Mouse (Mus musculus) lung, postnatal 36 days (tissue): ENCODE measurements at regions not wholly inside any gene's neighbourhood (a gene's known extent, or its start where the extent isn't known, plus 50 kb on each side); places are given as distances from the start of the nearest gene placed in this dataset.

ENCODE experiments used
- DNase-seq: peaks from one replicate; pipeline ENCODE4 v3.0.0; 2022; ENCODE audit warnings: mixed read lengths

GRCm38 (mm10) chr15:36945309-36945708 is 62.3 kb downstream of the Zfp706 start:
- no peak for DNase-seq

GRCm38 (mm10) chr15:36944556-36945171 is 62.9 kb downstream of the Zfp706 start:
- DNase-seq: no peak

GRCm38 (mm10) chr15:36943492-36944112 is 64.0 kb downstream of the Zfp706 start:
- no peak for DNase-seq

GRCm38 (mm10) chr15:36942261-36942660 is 65.3 kb downstream of the Zfp706 start:
- DNase-seq: no peak

GRCm38 (mm10) chr15:36941741-36942140 is 65.8 kb downstream of the Zfp706 start:
- DNase-seq: no peak

- DNase-seq: no peak
These were observed 68.0 kb downstream of the Zfp706 start for GRCm38 (mm10) chr15:36939608-36940007.

- DNase-seq: no peak
These were observed 68.4 kb downstream of the Zfp706 start for GRCm38 (mm10) chr15:36939153-36939552.

GRCm38 (mm10) chr15:36938511-36939150 is 68.9 kb downstream of the Zfp706 start:
- DNase-seq: peak; percentile 93

GRCm38 (mm10) chr15:36937757-36938498 is 69.6 kb downstream of the Zfp706 start:
- peak; percentile 44 for DNase-seq

- peak; percentile 37 for DNase-seq
These were observed 70.4 kb downstream of the Zfp706 start for GRCm38 (mm10) chr15:36937067-36937657.

- DNase-seq: no peak
These were observed 72.8 kb downstream of the Zfp706 start for GRCm38 (mm10) chr15:36934801-36935200.

- peak; percentile 76 for DNase-seq
These were observed 74.0 kb downstream of the Zfp706 start for GRCm38 (mm10) chr15:36933581-36933991.

- DNase-seq: no peak
These were observed 76.1 kb downstream of the Zfp706 start for GRCm38 (mm10) chr15:36931460-36931859.

- DNase-seq: no peak
These were observed 77.1 kb downstream of the Zfp706 start for GRCm38 (mm10) chr15:36930433-36930832.

GRCm38 (mm10) chr15:36929786-36930185 is 77.8 kb downstream of the Zfp706 start:
- no peak for DNase-seq

GRCm38 (mm10) chr15:36929088-36929487 is 78.5 kb downstream of the Zfp706 start:
- DNase-seq: no peak

GRCm38 (mm10) chr15:36928678-36929077 is 78.9 kb downstream of the Zfp706 start:
- DNase-seq: no peak

GRCm38 (mm10) chr15:36927436-36927835 is 80.1 kb downstream of the Zfp706 start:
- DNase-seq: no peak

GRCm38 (mm10) chr15:36924171-36924570 is 83.4 kb downstream of the Zfp706 start:
- DNase-seq: peak; percentile 72

GRCm38 (mm10) chr15:36921384-36921783 is 86.2 kb downstream of the Zfp706 start:
- DNase-seq: no peak

- no peak for DNase-seq
These were observed 86.7 kb downstream of the Zfp706 start for GRCm38 (mm10) chr15:36920886-36921285.

- DNase-seq: no peak
These were observed 87.9 kb downstream of the Zfp706 start for GRCm38 (mm10) chr15:36919704-36920103.

- DNase-seq: no peak
These were observed 88.4 kb downstream of the Zfp706 start for GRCm38 (mm10) chr15:36919209-36919608.
